Mouse (Mus musculus): Measurements from ENCODE around the gene Olfr275. TPM values are rescaled to one million over a fixed set of nuclear protein-coding genes. Genes with fewer than 3 reads are reported as not detected.

Gene Olfr275
- polyA plus RNA-seq, 1 experiment from 2014 or later: not detected

- H3K4me1 ChIP-seq (replicated peaks; ENCODE audit: control insufficient read depth, insufficient read depth, low read length): no peaks in the 10 kb centered on the region
- 51% methylated on average over 4 of the region's 4 CpGs for WGBS
- ATAC-seq: no peak
Measured at GRCm38 (mm10) chr4:52849039-52849635, 34.7 kb downstream of the Olfr275 start.

GRCm38 (mm10) chr4:52849672-52850071 is 35.3 kb downstream of the Olfr275 start:
- H3K4me3 ChIP-seq (ENCODE audit: low read depth, low read length): no peak overlapping the region
- H3K9me3 ChIP-seq (ENCODE audit: control insufficient read depth): no peaks in the 10 kb centered on the region
- TF ChIP-seq CTCF (IDR thresholded peaks at IDR 0.05; ENCODE audit: low read depth): no peak
- H3K9ac ChIP-seq (ENCODE audit: low read depth, low read length): no peak overlapping the region
- H3K4me2 ChIP-seq (replicated peaks; ENCODE audit: low read depth): no peak overlapping the region
- H3K27me3 ChIP-seq (replicated peaks; ENCODE audit: control insufficient read depth, insufficient read depth, low read length): no peaks in the 10 kb centered on the region
- 86% methylated on average over 5 of the region's 5 CpGs for WGBS
- no peaks in the 10 kb centered on the region for H3K4me1 ChIP-seq (replicated peaks; ENCODE audit: control insufficient read depth, insufficient read depth, low read length)
- ATAC-seq: no peak
- H3K27ac ChIP-seq (ENCODE audit: low read depth, low read length): no peak overlapping the region
- no peaks in the 10 kb centered on the region for H3K36me3 ChIP-seq (ENCODE audit: control insufficient read depth, insufficient read depth)

More at GRCm38 (mm10) chr4:52849039-52849635, 34.7 kb downstream of the Olfr275 start:
- Histone ChIP-seq H3K9ac (ENCODE audit: low read depth, low read length) (no peak overlapping the region), H3K4me2 (replicated peaks; ENCODE audit: low read depth) (no peak overlapping the region), H3K27ac (ENCODE audit: low read depth, low read length) (no peak overlapping the region), H3K27me3 (replicated peaks; ENCODE audit: control insufficient read depth, insufficient read depth, low read length) (no peaks in the 10 kb centered on the region), H3K36me3 (ENCODE audit: control insufficient read depth, insufficient read depth) (no peaks in the 10 kb centered on the region), H3K9me3 (ENCODE audit: control insufficient read depth) (no peaks in the 10 kb centered on the region), H3K4me3 (ENCODE audit: low read depth, low read length) (no peak overlapping the region)
- no peak for TF ChIP-seq CTCF (IDR thresholded peaks at IDR 0.05; ENCODE audit: low read depth)

GRCm38 (mm10) chr4:52859136-52859535 is 44.7 kb downstream of the Olfr275 start, which contains the start of gene Olfr273:
TSS of gene Olfr273 (minus strand) at chr4:52859236.
- Histone ChIP-seq H3K4me2 (replicated peaks; ENCODE audit: low read depth) (no peak within 1 kb of the TSS), H3K36me3 (ENCODE audit: control insufficient read depth, insufficient read depth) (no peaks in the 10 kb centered on the region), H3K9me3 (ENCODE audit: control insufficient read depth) (no peaks in the 10 kb centered on the region), H3K4me1 (replicated peaks; ENCODE audit: control insufficient read depth, insufficient read depth, low read length) (no peaks in the 10 kb centered on the region), H3K27me3 (replicated peaks; ENCODE audit: control insufficient read depth, insufficient read depth, low read length) (no peaks in the 10 kb centered on the region), H3K4me3 (ENCODE audit: low read depth, low read length) (no peak within 1 kb of the TSS), H3K27ac (ENCODE audit: low read depth, low read length) (no peak within 1 kb of the TSS), H3K9ac (ENCODE audit: low read depth, low read length) (no peak within 1 kb of the TSS)
- WGBS: 66% methylated on average over 1 of the region's 1 CpGs
- ATAC-seq: no peak
- no peak for TF ChIP-seq CTCF (IDR thresholded peaks at IDR 0.05; ENCODE audit: low read depth)

GRCm38 (mm10) chr4:52864156-52864555 is 49.8 kb downstream of the Olfr275 start:
- Histone ChIP-seq H3K36me3 (ENCODE audit: control insufficient read depth, insufficient read depth) (no peaks in the 10 kb centered on the region), H3K9me3 (ENCODE audit: control insufficient read depth) (no peaks in the 10 kb centered on the region), H3K27me3 (replicated peaks; ENCODE audit: control insufficient read depth, insufficient read depth, low read length) (no peaks in the 10 kb centered on the region), H3K9ac (ENCODE audit: low read depth, low read length) (no peak overlapping the region), H3K4me2 (replicated peaks; ENCODE audit: low read depth) (no peak overlapping the region), H3K4me3 (ENCODE audit: low read depth, low read length) (no peak overlapping the region), H3K4me1 (replicated peaks; ENCODE audit: control insufficient read depth, insufficient read depth, low read length) (no peaks in the 10 kb centered on the region), H3K27ac (ENCODE audit: low read depth, low read length) (no peak overlapping the region)
- no peak for ATAC-seq
- WGBS: 90% methylated on average over 9 of the region's 9 CpGs
- no peak for TF ChIP-seq CTCF (IDR thresholded peaks at IDR 0.05; ENCODE audit: low read depth)

Other genes with a start within 250 kb of the Olfr275 start
- gene Toporsl, start 218.3 kb upstream of the Olfr275 start, polyA plus RNA-seq (2015; fragmentation: Nextera tagmentation; extraction: Ambion mirVana): not detected in 2 replicates
- gene Olfr273, start 44.6 kb downstream of the Olfr275 start, polyA plus RNA-seq (2015; fragmentation: Nextera tagmentation; extraction: Ambion mirVana): not detected in 2 replicates
- not detected in 2 replicates for gene Olfr272, start 104.6 kb downstream of the Olfr275 start, polyA plus RNA-seq (2015; fragmentation: Nextera tagmentation; extraction: Ambion mirVana)
- not detected in 2 replicates for gene Olfr270, start 149.9 kb downstream of the Olfr275 start, polyA plus RNA-seq (2015; fragmentation: Nextera tagmentation; extraction: Ambion mirVana)
- gene Nipsnap3a, start 174.7 kb downstream of the Olfr275 start, polyA plus RNA-seq (2015; fragmentation: Nextera tagmentation; extraction: Ambion mirVana): not detected in 2 replicates
- 192 and 196 TPM in 2 replicates for gene Nipsnap3b, start 197.3 kb downstream of the Olfr275 start, polyA plus RNA-seq (2015; fragmentation: Nextera tagmentation; extraction: Ambion mirVana)